Mouse (Mus musculus): Measurements from ENCODE around the gene Ces2f.
"Not testable (repeated sequence)": the region's sequence is repeated elsewhere in the genome, so short reads cannot be mapped to it uniquely, and the experiment has no call there.

GRCm38 (mm10) chr8:104909021-104909420 is 38.1 kb upstream of the Ces2f start:
- not testable (repeated sequence) for TF ChIP-seq CTCF (conservative IDR thresholded peaks at IDR 0.05; ENCODE audit: insufficient read depth, insufficient read length, low read depth, low read length); POLR2A (IDR thresholded peaks at IDR 0.05; ENCODE audit: low read depth, low read length)

Data from kidney, adult 2 months (tissue).